Mouse (Mus musculus) testis, adult 2 months (tissue): ENCODE measurements around the gene Trpc4ap.

ENCODE experiments used
- CTCF ChIP-seq: fragments of 200-500 bp; IDR thresholded peaks from 2 replicates; pipeline ENCODE4 v1.5.1; 2012; ENCODE audit warnings: low read depth, mild to moderate bottlenecking, inconsistent platforms, low read length, moderate library complexity; ENCODE audit not compliant: control insufficient read depth, insufficient read depth, insufficient replicate concordance
- POLR2A ChIP-seq: fragments of 200-500 bp; IDR thresholded peaks from 2 replicates; pipeline ENCODE4 v1.6.1; 2012; ENCODE audit warnings: low read depth, mild to moderate bottlenecking, inconsistent platforms, low read length, moderate library complexity; ENCODE audit not compliant: control insufficient read depth

GRCm38 (mm10) chr2:155604560-155605235, 87.5 kb downstream of the Trpc4ap start:
- TF ChIP-seq CTCF (no peak), POLR2A (no peak)
